ENCODE assay signal across 23 mouse cellular contexts in the genomic region with DNA sequence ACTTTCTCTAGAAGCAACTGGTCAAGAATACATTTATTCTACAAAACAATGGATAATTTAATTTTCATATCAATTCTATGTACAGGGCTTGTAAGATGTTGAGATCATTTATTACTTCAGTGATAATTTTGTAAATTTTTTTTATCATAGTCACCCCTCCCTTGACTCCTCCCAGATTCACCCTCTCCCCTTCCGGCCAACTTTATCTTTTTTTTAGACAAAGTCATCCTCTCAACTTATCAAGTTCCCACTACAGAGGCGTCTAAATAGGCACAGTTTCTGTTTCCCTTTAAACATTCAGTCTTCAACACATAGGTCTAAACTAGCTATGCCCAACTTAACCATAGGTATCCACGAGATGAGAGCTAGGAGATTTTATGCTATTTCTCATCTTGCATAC.
"Had no signal": no experiment of that assay in that cellular context is flagged by ENCODE, and none has a peak within 500 bp of the region (broad histone marks: within the 10 kb centered on the region; RNA-seq: fewer than 3 reads in every experiment).

No protein-coding gene starts in this region.

- DNase-seq: gastrocnemius, postnatal 14 days; gastrocnemius, postnatal 36 days; heart, adult 11 months; heart, adult 2 months; heart, postnatal 14 days; heart, postnatal 36 days; kidney, adult 18-20 months; kidney, adult 8-10 months; kidney, postnatal 10 days; kidney, postnatal 25 days; kidney, postnatal 4 days; liver; liver, embryonic 13.5 days had no signal

- H3K9ac ChIP-seq: heart, embryonic 13.5 days; heart, embryonic 15.5 days; hindbrain, embryonic 13.5 days; hindbrain, embryonic 15.5 days; limb, embryonic 12.5 days; liver, embryonic 13.5 days had no signal

- H3K27ac ChIP-seq: heart, adult 2 months; heart, embryonic 13.5 days; heart, embryonic 15.5 days; hindbrain, embryonic 13.5 days; hindbrain, embryonic 15.5 days; hindbrain, postnatal 0 days; layer of hippocampus, adult 2 months; left cerebral cortex, adult 2 months; limb, embryonic 10.5 days; limb, embryonic 12.5 days; liver, embryonic 13.5 days had no signal

- ATAC-seq: hindbrain, postnatal 0 days; intestine, embryonic 16.5 days had no signal

- H3K27me3 ChIP-seq: heart, embryonic 13.5 days; heart, embryonic 15.5 days; hindbrain, embryonic 13.5 days; hindbrain, embryonic 15.5 days; limb, embryonic 12.5 days; liver, embryonic 13.5 days had no signal

- H3K4me1 ChIP-seq: hindbrain, embryonic 13.5 days; hindbrain, embryonic 15.5 days; limb, embryonic 10.5 days; limb, embryonic 12.5 days had no signal

- H3K9me3 ChIP-seq: heart, embryonic 13.5 days; heart, embryonic 15.5 days; hindbrain, embryonic 13.5 days; hindbrain, embryonic 15.5 days; limb, embryonic 10.5 days; limb, embryonic 12.5 days; liver, embryonic 13.5 days had no signal

- H3K4me3 ChIP-seq: heart, adult 2 months; heart, embryonic 13.5 days; heart, embryonic 15.5 days; hindbrain, embryonic 13.5 days; hindbrain, embryonic 15.5 days; layer of hippocampus, adult 2 months; left cerebral cortex, adult 2 months; limb, embryonic 10.5 days; limb, embryonic 12.5 days; liver, embryonic 13.5 days had no signal

- H3K36me3 ChIP-seq: heart, embryonic 15.5 days; liver, embryonic 13.5 days had no signal
